Comparison of ENCODE assay signal across 22 mouse cellular contexts in genomic region chr5:110415022-110415421, GRCm38 (mm10). TPM values are rescaled to one million over a fixed set of nuclear protein-coding genes. Genes with fewer than 3 reads are reported as not detected.
DNase-seq lines count a peak whose midpoint lies in the region; ATAC-seq lines count a peak whose summit lies in the region.
"Had no signal": no experiment of that assay in that cellular context is flagged by ENCODE, and none has a peak within 500 bp of the region (broad histone marks: within the 10 kb centered on the region; RNA-seq: fewer than 3 reads in every experiment).

No protein-coding gene starts in this region.

- DNase-seq in hindbrain, embryonic 10.5 days (ENCODE audit: low spot score), result no peak
- DNase-seq: adrenal gland, adult 2 months; cerebellum, adult 11 months; cerebellum, postnatal 14 days; kidney, postnatal 25 days; liver, embryonic 13.5 days; lung, adult 2 months; lung, postnatal 14 days; right cerebral cortex, adult 18-20 months; right cerebral cortex, postnatal 4 days; thymus, postnatal 25 days had no signal

- H3K4me3 ChIP-seq in hindbrain, embryonic 13.5 days, result no peak overlapping the region
- H3K4me3 ChIP-seq in hindbrain, embryonic 10.5 days, result no peak overlapping the region
- H3K4me3 ChIP-seq in midbrain, embryonic 12.5 days, result no peak overlapping the region
- no peak overlapping the region for H3K4me3 ChIP-seq in midbrain, embryonic 16.5 days (ENCODE audit: low read depth, low read length)
- no peak overlapping the region for H3K4me3 ChIP-seq in limb, embryonic 13.5 days
- no peak overlapping the region for H3K4me3 ChIP-seq in neural tube, embryonic 14.5 days (ENCODE audit: low read depth, low read length)
- no peak overlapping the region for H3K4me3 ChIP-seq in intestine, embryonic 16.5 days (ENCODE audit: low read length)
- H3K4me3 ChIP-seq: hindbrain, embryonic 15.5 days; intestine, embryonic 15.5 days; liver, embryonic 13.5 days; stomach, embryonic 15.5 days had no signal

- 62% methylated on average over 5 of the region's 5 CpGs for WGBS in hindbrain, embryonic 13.5 days
- WGBS in hindbrain, embryonic 10.5 days, result 89% methylated on average over 5 of the region's 5 CpGs
- WGBS in midbrain, embryonic 12.5 days, result 83% methylated on average over 5 of the region's 5 CpGs
- 74% methylated on average over 5 of the region's 5 CpGs for WGBS in midbrain, embryonic 16.5 days
- 12% methylated on average over 5 of the region's 5 CpGs for WGBS in limb, embryonic 13.5 days
- 21% methylated on average over 5 of the region's 5 CpGs for WGBS in neural tube, embryonic 14.5 days
- 42% methylated on average over 5 of the region's 5 CpGs for WGBS in intestine, embryonic 16.5 days

- H3K9ac ChIP-seq in hindbrain, embryonic 13.5 days, result 0 out of 2 replicates have a peak overlapping the region, but pooled peaks have one; percentile 46
- H3K9ac ChIP-seq in midbrain, embryonic 12.5 days (replicated peaks), result no peak overlapping the region
- H3K9ac ChIP-seq in midbrain, embryonic 16.5 days (ENCODE audit: low read depth, low read length), result no peak overlapping the region
- no peak overlapping the region for H3K9ac ChIP-seq in limb, embryonic 13.5 days
- H3K9ac ChIP-seq in neural tube, embryonic 14.5 days (replicated peaks; ENCODE audit: low read depth, low read length), result no peak overlapping the region
- H3K9ac ChIP-seq in intestine, embryonic 16.5 days (ENCODE audit: low read depth, low read length), result no peak overlapping the region
- H3K9ac ChIP-seq: hindbrain, embryonic 15.5 days; intestine, embryonic 15.5 days; liver, embryonic 13.5 days; stomach, embryonic 15.5 days had no signal

- no peaks in the 10 kb centered on the region for H3K9me3 ChIP-seq in hindbrain, embryonic 13.5 days
- no peaks in the 10 kb centered on the region for H3K9me3 ChIP-seq in hindbrain, embryonic 10.5 days
- H3K9me3 ChIP-seq in midbrain, embryonic 12.5 days, result no peaks in the 10 kb centered on the region
- H3K9me3 ChIP-seq in midbrain, embryonic 16.5 days (replicated peaks; ENCODE audit: control insufficient read depth, low read length, poor library complexity, severe bottlenecking), result no peaks in the 10 kb centered on the region
- H3K9me3 ChIP-seq in limb, embryonic 13.5 days, result no peaks in the 10 kb centered on the region
- H3K9me3 ChIP-seq in neural tube, embryonic 14.5 days (ENCODE audit: control insufficient read depth, low read length), result no peaks in the 10 kb centered on the region
- H3K9me3 ChIP-seq in intestine, embryonic 16.5 days (ENCODE audit: control insufficient read depth, low read length), result no peaks in the 10 kb centered on the region
- H3K9me3 ChIP-seq: hindbrain, embryonic 15.5 days; intestine, embryonic 15.5 days; liver, embryonic 13.5 days; stomach, embryonic 15.5 days had no signal

- peaks cover 49% of the 10 kb centered on the region for H3K4me1 ChIP-seq in hindbrain, embryonic 13.5 days (replicated peaks)
- peaks cover 39% of the 10 kb centered on the region for H3K4me1 ChIP-seq in hindbrain, embryonic 10.5 days (replicated peaks)
- peaks cover 53% of the 10 kb centered on the region for H3K4me1 ChIP-seq in midbrain, embryonic 12.5 days
- peaks cover 24% of the 10 kb centered on the region for H3K4me1 ChIP-seq in midbrain, embryonic 16.5 days (ENCODE audit: control insufficient read depth, insufficient read depth, low read length)
- H3K4me1 ChIP-seq in limb, embryonic 13.5 days, result peaks cover 43% of the 10 kb centered on the region
- H3K4me1 ChIP-seq in neural tube, embryonic 14.5 days (ENCODE audit: control insufficient read depth, insufficient read depth, low read length), result peaks cover 35% of the 10 kb centered on the region
- H3K4me1 ChIP-seq in intestine, embryonic 16.5 days (ENCODE audit: control insufficient read depth, insufficient read depth, low read length), result 0 out of 2 replicates have a peak, but pooled peaks cover 6% of the 10 kb centered on the region
- H3K4me1 ChIP-seq: stomach, embryonic 15.5 days had no signal

- peaks cover 23% of the 10 kb centered on the region for H3K27me3 ChIP-seq in hindbrain, embryonic 13.5 days
- H3K27me3 ChIP-seq in hindbrain, embryonic 10.5 days (ENCODE audit: insufficient read depth, poor library complexity, severe bottlenecking), result peaks cover 4% of the 10 kb centered on the region; the same call in 1 of the 2 replicates
- peaks cover 5% of the 10 kb centered on the region; the same call in 1 of the 2 replicates for H3K27me3 ChIP-seq in midbrain, embryonic 12.5 days
- no peaks in the 10 kb centered on the region for H3K27me3 ChIP-seq in midbrain, embryonic 16.5 days (ENCODE audit: control insufficient read depth, insufficient read depth, low read depth, low read length)
- H3K27me3 ChIP-seq in limb, embryonic 13.5 days, result no peaks in the 10 kb centered on the region
- H3K27me3 ChIP-seq in neural tube, embryonic 14.5 days (ENCODE audit: control insufficient read depth, insufficient read depth, low read length), result no peaks in the 10 kb centered on the region
- no peaks in the 10 kb centered on the region for H3K27me3 ChIP-seq in intestine, embryonic 16.5 days (replicated peaks; ENCODE audit: control insufficient read depth, insufficient read depth, low read length)
- H3K27me3 ChIP-seq: hindbrain, embryonic 15.5 days; intestine, embryonic 15.5 days; liver, embryonic 13.5 days; stomach, embryonic 15.5 days had no signal

- H3K27ac ChIP-seq in hindbrain, embryonic 13.5 days, result peak overlapping the region; percentile 90
- no peak overlapping the region for H3K27ac ChIP-seq in hindbrain, embryonic 10.5 days
- peak overlapping the region; percentile 89 for H3K27ac ChIP-seq in midbrain, embryonic 12.5 days (replicated peaks)
- H3K27ac ChIP-seq in midbrain, embryonic 16.5 days (ENCODE audit: low read length), result no peak overlapping the region
- H3K27ac ChIP-seq in limb, embryonic 13.5 days, result no peak overlapping the region
- 0 out of 2 replicates have a peak overlapping the region, but pooled peaks have one; percentile 4 for H3K27ac ChIP-seq in neural tube, embryonic 14.5 days (ENCODE audit: low read depth, low read length)
- no peak overlapping the region for H3K27ac ChIP-seq in intestine, embryonic 16.5 days (ENCODE audit: low read length)
- H3K27ac ChIP-seq: intestine, embryonic 15.5 days; liver, embryonic 13.5 days; stomach, embryonic 15.5 days had no signal

- H3K36me3 ChIP-seq in hindbrain, embryonic 13.5 days, result peaks cover 13% of the 10 kb centered on the region; the same call in 1 of the 2 replicates
- peaks cover 18% of the 10 kb centered on the region; the same call in 1 of the 2 replicates for H3K36me3 ChIP-seq in hindbrain, embryonic 10.5 days
- no peaks in the 10 kb centered on the region for H3K36me3 ChIP-seq in midbrain, embryonic 12.5 days
- H3K36me3 ChIP-seq in midbrain, embryonic 16.5 days (ENCODE audit: control insufficient read depth, insufficient read depth, low read length), result no peaks in the 10 kb centered on the region
- H3K36me3 ChIP-seq in limb, embryonic 13.5 days, result peaks cover 11% of the 10 kb centered on the region; the same call in 1 of the 2 replicates
- H3K36me3 ChIP-seq in neural tube, embryonic 14.5 days (ENCODE audit: control insufficient read depth, insufficient read depth, low read length), result no peaks in the 10 kb centered on the region
- no peaks in the 10 kb centered on the region for H3K36me3 ChIP-seq in intestine, embryonic 16.5 days (ENCODE audit: control insufficient read depth, insufficient read depth, low read length)
- H3K36me3 ChIP-seq: hindbrain, embryonic 15.5 days had no signal

- ATAC-seq in hindbrain, embryonic 13.5 days (ENCODE audit: low FRiP score), result no peak
- ATAC-seq in midbrain, embryonic 12.5 days (ENCODE audit: low FRiP score, low read depth), result no peak
- no peak for ATAC-seq in midbrain, embryonic 16.5 days
- ATAC-seq in limb, embryonic 13.5 days (ENCODE audit: low FRiP score, low read depth), result peak; percentile 54; the same call in 1 of the 2 replicates
- ATAC-seq in neural tube, embryonic 14.5 days (ENCODE audit: low read depth), result peak; percentile 22; the same call in 1 of the 2 replicates
- no peak for ATAC-seq in erythroid progenitor cell, adult 5-6 weeks (replicated peaks; ENCODE audit: low FRiP score, poor library complexity, severe bottlenecking)
- ATAC-seq in intestine, embryonic 16.5 days, result no peak
- ATAC-seq: intestine, embryonic 15.5 days had no signal

- no peak overlapping the region for H3K4me2 ChIP-seq in hindbrain, embryonic 13.5 days
- H3K4me2 ChIP-seq in midbrain, embryonic 12.5 days (replicated peaks), result no peak overlapping the region
- H3K4me2 ChIP-seq in midbrain, embryonic 16.5 days (ENCODE audit: low read length), result no peak overlapping the region
- no peak overlapping the region for H3K4me2 ChIP-seq in limb, embryonic 13.5 days (replicated peaks)
- no peak overlapping the region for H3K4me2 ChIP-seq in neural tube, embryonic 14.5 days (ENCODE audit: low read depth, low read length)
- H3K4me2 ChIP-seq in intestine, embryonic 16.5 days (ENCODE audit: low read depth, low read length), result no peak overlapping the region
- H3K4me2 ChIP-seq: heart, embryonic 11.5 days; hindbrain, embryonic 15.5 days; intestine, embryonic 15.5 days; liver, embryonic 13.5 days; stomach, embryonic 15.5 days had no signal

RNA-seq across cellular contexts. Expression of gene Fbrsl1, which starts 33.3 kb away (rescaled TPM):
- polyA plus RNA-seq in hindbrain, embryonic 13.5 days (2015; fragmentation: Nextera tagmentation; extraction: Ambion mirVana), result 18.7 and 20.7 TPM in 2 replicates
- 14.9 and 19.2 TPM in 2 replicates for polyA plus RNA-seq in hindbrain, embryonic 10.5 days (2016; fragmentation: Nextera tagmentation; extraction: Ambion mirVana)
- 23.8 and 24.0 TPM in 2 replicates for polyA plus RNA-seq in midbrain, embryonic 12.5 days (2016; fragmentation: Nextera tagmentation; extraction: Ambion mirVana)
- polyA plus RNA-seq in midbrain, embryonic 16.5 days (2015; fragmentation: Nextera tagmentation; extraction: Ambion mirVana), result 12.3 and 16.3 TPM in 2 replicates
- polyA plus RNA-seq in limb, embryonic 13.5 days (2015; fragmentation: Nextera tagmentation; extraction: Ambion mirVana), result 16.0 and 17.3 TPM in 2 replicates
- 21.2 and 23.5 TPM in 2 replicates for polyA plus RNA-seq in neural tube, embryonic 14.5 days (2014; fragmentation: Nextera tagmentation; extraction: Ambion mirVana)
- 12.6 and 32.4 TPM in 2 replicates for total RNA-seq in erythroid progenitor cell, adult 5-6 weeks (2015; ENCODE audit: low replicate concordance)
- total RNA-seq in erythroid progenitor cell, adult 5-6 weeks (2017; ENCODE audit: low replicate concordance), result 13.6 and 17.1 TPM in 2 replicates
- polyA plus RNA-seq in intestine, embryonic 16.5 days (2015; fragmentation: Nextera tagmentation; extraction: Ambion mirVana), result 4.3 TPM in 2 replicates

Comparison
In these comparisons a context has a peak if more than half of its experiments do, and no peak if none do; other contexts are left out.
1. H3K27ac ChIP-seq: peak in hindbrain, embryonic 13.5 days (single experiment), midbrain, embryonic 12.5 days (single experiment) and neural tube, embryonic 14.5 days (single experiment); none in hindbrain, embryonic 10.5 days (single experiment), midbrain, embryonic 16.5 days (single experiment), limb, embryonic 13.5 days (single experiment) and intestine, embryonic 16.5 days (single experiment).
2. ATAC-seq: peak in limb, embryonic 13.5 days (single experiment) and neural tube, embryonic 14.5 days (single experiment); none in hindbrain, embryonic 13.5 days (single experiment), midbrain, embryonic 12.5 days (single experiment), midbrain, embryonic 16.5 days (single experiment), erythroid progenitor cell, adult 5-6 weeks (single experiment) and intestine, embryonic 16.5 days (single experiment).